Mouse (Mus musculus) forebrain, embryonic 15.5 days (tissue): ENCODE results near the gene Cdc42ep4. TPM values are rescaled to one million over a fixed set of nuclear protein-coding genes. Genes with fewer than 3 reads are reported as not detected.

Source experiments
- ATAC-seq: fragments of 200-750 bp; cut with Nextera tagmentation; replicated peaks from 2 replicates; pipeline ENCODE4 v1.8.0; 2017; ENCODE audit warnings: mild to moderate bottlenecking, moderate TSS enrichment, moderate library complexity
- H3K27ac ChIP-seq: fragments of 300-500 bp; sonication (generic); replicated peaks from 2 replicates; pipeline ENCODE4 v1.5.1; 2015; ENCODE audit warnings: mild to moderate bottlenecking, inconsistent platforms
- H3K27me3 ChIP-seq: fragments of 300-500 bp; sonication (generic); 2 replicates; pipeline ENCODE4 v1.6.1; 2015; ENCODE audit warnings: inconsistent platforms
- H3K36me3 ChIP-seq: fragments of 300-500 bp; sonication (generic); 2 replicates; pipeline ENCODE4 v1.6.1; 2015; ENCODE audit warnings: mild to moderate bottlenecking, inconsistent platforms
- H3K4me1 ChIP-seq: fragments of 300-500 bp; sonication (generic); 2 replicates; pipeline ENCODE4 v1.6.1; 2015; ENCODE audit warnings: inconsistent platforms
- H3K4me2 ChIP-seq: fragments of 300-500 bp; sonication (generic); replicated peaks from 2 replicates; pipeline ENCODE4 v1.6.1; 2015; ENCODE audit warnings: mild to moderate bottlenecking, inconsistent platforms
- H3K4me3 ChIP-seq: fragments of 300-500 bp; sonication (generic); 2 replicates; pipeline ENCODE4 v1.5.1; 2015; ENCODE audit warnings: mild to moderate bottlenecking, inconsistent platforms
- H3K9ac ChIP-seq: fragments of 300-500 bp; sonication (generic); replicated peaks from 2 replicates; pipeline ENCODE4 v1.6.1; 2015; ENCODE audit warnings: mild to moderate bottlenecking, inconsistent platforms
- H3K9me3 ChIP-seq: fragments of 300-500 bp; sonication (generic); 2 replicates; pipeline ENCODE4 v1.6.1; 2016; ENCODE audit warnings: inconsistent platforms
- WGBS: fragments of 180-500 bp; shearing (Covaris S2); methylation state at CpG from one replicate; pipeline ENCODE4 v1.1.7; 2015; ENCODE audit warnings: mixed read lengths; 5-methylcytosine and 5-hydroxymethylcytosine counted together
- polyA plus RNA-seq: library from polyadenylated mRNA; unstranded; fragments of >200 nt; fragmentation: Nextera tagmentation; extraction: Ambion mirVana; gene quantifications from 2 replicates; pipeline ENCODE4 v1.2.1, GENCODE M21; 2015

Gene Cdc42ep4
- polyA plus RNA-seq, 1 experiment from 2014 or later = 97.2 TPM

DNA sequence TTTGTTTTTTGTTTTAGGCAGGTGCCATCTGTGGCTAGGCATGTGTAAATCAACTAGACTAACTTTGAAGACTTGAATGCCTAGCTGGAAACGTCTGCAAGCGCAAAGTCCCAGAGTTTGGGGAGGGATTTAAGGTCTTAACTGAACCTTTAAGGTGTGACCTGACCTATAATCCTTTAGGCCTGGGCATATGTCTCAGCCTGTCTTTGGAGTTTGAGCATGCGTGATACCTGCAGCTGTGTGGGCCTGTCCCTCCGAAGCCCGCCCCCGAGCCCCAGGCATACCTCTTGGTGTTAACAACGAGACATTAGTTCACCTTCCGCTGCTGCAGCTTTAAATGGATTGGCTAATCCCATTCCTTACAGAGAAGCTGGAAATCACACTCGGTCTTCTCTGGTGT lies 3.2 kb upstream of the Cdc42ep4 start:
- H3K27ac ChIP-seq = no peak overlapping the region
- ATAC-seq = no peak
- 35% methylated on average over 9 of the region's 9 CpGs for WGBS
- no peak overlapping the region for H3K9ac ChIP-seq
- H3K9me3 ChIP-seq = no peaks in the 10 kb centered on the region
- no peak overlapping the region for H3K4me2 ChIP-seq
- H3K4me1 ChIP-seq = peaks cover 13% of the 10 kb centered on the region
- H3K36me3 ChIP-seq = no peaks in the 10 kb centered on the region
- H3K27me3 ChIP-seq = no peaks in the 10 kb centered on the region
- no peak overlapping the region for H3K4me3 ChIP-seq

- Histone ChIP-seq H3K4me3 (no peak overlapping the region), H3K27me3 (no peaks in the 10 kb centered on the region), H3K4me1 (peaks cover 33% of the 10 kb centered on the region), H3K9ac (no peak overlapping the region), H3K4me2 (0 out of 2 replicates have a peak overlapping the region, but pooled peaks have one; percentile 81), H3K9me3 (no peaks in the 10 kb centered on the region), H3K27ac (no peak overlapping the region), H3K36me3 (no peaks in the 10 kb centered on the region)
- 95% methylated on average over 10 of the region's 10 CpGs for WGBS
- no peak for ATAC-seq
Measured at GRCm38 (mm10) chr11:113752685-113753430, 1.2 kb upstream of the Cdc42ep4 start.

GRCm38 (mm10) chr11:113752158-113752661 lies 529 bp upstream of the Cdc42ep4 start:
- no peaks in the 10 kb centered on the region for H3K36me3 ChIP-seq
- peak overlapping the region; percentile 98 for H3K9ac ChIP-seq
- H3K27ac ChIP-seq = peak overlapping the region; percentile 97
- peaks cover 39% of the 10 kb centered on the region for H3K4me1 ChIP-seq
- peak overlapping the region; percentile 78 for H3K4me3 ChIP-seq
- peak overlapping the region; percentile 81 for H3K4me2 ChIP-seq
- no peaks in the 10 kb centered on the region for H3K9me3 ChIP-seq
- no peaks in the 10 kb centered on the region for H3K27me3 ChIP-seq
- ATAC-seq = peak; percentile 4; the same call in 1 of the 2 replicates
- WGBS = 24% methylated on average over 15 of the region's 15 CpGs

DNA sequence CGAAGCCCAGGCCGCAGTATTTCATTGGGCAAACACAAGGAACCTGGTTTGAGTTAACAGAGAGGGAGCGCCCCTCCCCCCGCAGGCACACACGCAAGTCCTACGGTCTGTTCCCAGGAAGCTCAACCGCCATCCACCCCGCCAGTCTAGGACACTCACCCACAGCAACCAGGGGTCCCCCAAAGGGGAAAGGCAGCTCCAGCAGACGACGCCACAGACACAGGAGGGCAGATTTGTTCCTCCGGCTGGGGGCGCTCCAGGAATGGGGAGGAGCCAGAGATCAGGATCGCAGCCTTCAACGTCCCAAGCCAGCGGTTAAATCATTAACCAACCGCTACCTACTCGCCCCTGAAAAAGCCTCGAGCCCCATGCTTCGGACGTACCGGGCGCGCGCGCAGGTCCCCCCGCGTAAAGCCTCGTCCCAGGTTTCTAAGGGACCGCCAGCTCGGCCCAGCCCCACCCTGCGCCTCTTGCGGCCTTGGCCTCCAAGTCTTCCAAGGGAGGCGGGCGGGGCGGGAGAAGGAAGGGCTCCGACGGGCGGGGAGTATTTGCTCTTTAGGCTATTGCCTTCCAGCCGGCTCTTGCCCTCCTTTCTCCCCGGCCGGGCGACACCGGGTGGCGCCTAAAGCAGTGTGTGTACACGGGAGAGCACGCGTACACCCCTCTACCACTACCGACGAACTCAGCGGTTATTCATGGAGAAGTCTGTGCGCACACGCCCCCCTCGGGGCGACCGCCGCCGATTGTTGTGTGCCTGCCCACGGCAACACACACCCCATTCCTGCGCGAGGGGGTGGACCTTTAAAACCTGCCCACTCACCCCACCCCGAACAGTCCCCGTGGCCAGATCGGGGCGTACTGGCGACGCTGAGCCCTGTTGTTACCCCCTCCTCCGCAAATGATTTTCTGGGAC lies 854 bp downstream of the Cdc42ep4 start:
- WGBS = under 1% methylated on average over 64 of the region's 67 CpGs
- no peaks in the 10 kb centered on the region for H3K9me3 ChIP-seq
- peaks cover 45% of the 10 kb centered on the region for H3K4me1 ChIP-seq
- peak overlapping the region; percentile 98 for H3K9ac ChIP-seq
- peak overlapping the region; percentile 78 for H3K4me3 ChIP-seq
- ATAC-seq = peak; percentile 56
- H3K27ac ChIP-seq = peak overlapping the region; percentile 97
- H3K27me3 ChIP-seq = no peaks in the 10 kb centered on the region
- H3K36me3 ChIP-seq = no peaks in the 10 kb centered on the region
- peak overlapping the region; percentile 81 for H3K4me2 ChIP-seq

- no peak for ATAC-seq
- peaks cover 49% of the 10 kb centered on the region for H3K4me1 ChIP-seq
- no peaks in the 10 kb centered on the region for H3K27me3 ChIP-seq
- peak overlapping the region; percentile 98 for H3K9ac ChIP-seq
- no peaks in the 10 kb centered on the region for H3K36me3 ChIP-seq
- H3K27ac ChIP-seq = peak overlapping the region; percentile 97
- peak overlapping the region; percentile 78 for H3K4me3 ChIP-seq
- H3K9me3 ChIP-seq = no peaks in the 10 kb centered on the region
- under 1% methylated on average over 9 of the region's 9 CpGs for WGBS
- peak overlapping the region; percentile 81 for H3K4me2 ChIP-seq
Measured at GRCm38 (mm10) chr11:113749749-113750351, 1.8 kb downstream of the Cdc42ep4 start.

GRCm38 (mm10) chr11:113748797-113749521 lies 2.7 kb downstream of the Cdc42ep4 start:
- Histone ChIP-seq H3K4me3 (peak overlapping the region; percentile 78), H3K9ac (peak overlapping the region; percentile 98), H3K27ac (peak overlapping the region; percentile 97), H3K4me1 (peaks cover 49% of the 10 kb centered on the region), H3K36me3 (no peaks in the 10 kb centered on the region), H3K4me2 (peak overlapping the region; percentile 81), H3K27me3 (no peaks in the 10 kb centered on the region), H3K9me3 (no peaks in the 10 kb centered on the region)
- WGBS = 9% methylated on average over 21 of the region's 21 CpGs
- no peak for ATAC-seq

DNA sequence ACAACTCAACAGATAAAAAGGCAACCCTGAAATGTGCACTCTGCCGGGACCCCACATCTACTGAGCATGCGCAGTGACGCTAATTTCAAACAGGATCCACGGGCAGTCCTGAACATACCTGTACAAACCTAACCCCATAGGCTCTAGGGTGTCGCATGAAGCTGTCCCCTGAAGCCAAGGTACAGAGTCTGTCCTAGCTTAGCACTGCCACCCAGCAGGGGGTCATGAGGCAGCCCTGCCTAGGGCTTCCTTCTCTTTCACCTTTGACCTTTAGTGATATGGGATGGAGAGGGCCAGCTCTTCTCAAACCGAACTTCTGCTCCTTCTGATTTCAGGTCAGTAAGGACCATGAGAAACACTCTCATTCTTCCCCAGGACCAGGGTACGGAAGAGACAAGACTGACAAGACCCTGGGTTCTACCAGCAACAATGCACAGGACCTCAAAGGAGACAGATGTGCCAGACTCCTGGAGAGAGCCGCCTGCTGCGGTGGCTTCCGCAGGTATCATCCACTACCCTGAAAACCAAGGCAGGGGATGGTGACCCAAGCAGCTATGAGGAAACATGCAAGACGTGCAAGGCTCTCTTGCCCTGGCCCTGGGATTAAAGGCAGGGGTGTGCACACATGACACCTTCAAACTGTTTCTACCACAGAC lies 3.8 kb downstream of the Cdc42ep4 start:
- no peak for ATAC-seq

GRCm38 (mm10) chr11:113747056-113747455 lies 4.6 kb downstream of the Cdc42ep4 start:
- Histone ChIP-seq H3K36me3 (peaks cover 9% of the 10 kb centered on the region), H3K27ac (no peak overlapping the region), H3K9ac (no peak overlapping the region), H3K4me2 (no peak overlapping the region; the same call in 1 of the 2 replicates), H3K27me3 (no peaks in the 10 kb centered on the region), H3K4me3 (no peak overlapping the region), H3K9me3 (no peaks in the 10 kb centered on the region), H3K4me1 (peaks cover 44% of the 10 kb centered on the region)
- no peak for ATAC-seq
- 82% methylated on average over 16 of the region's 16 CpGs for WGBS

More for the DNA sequence above, 3.8 kb downstream of the Cdc42ep4 start:
- Histone ChIP-seq H3K4me1 (peaks cover 49% of the 10 kb centered on the region), H3K4me3 (no peak overlapping the region), H3K36me3 (peaks cover 7% of the 10 kb centered on the region), H3K27me3 (no peaks in the 10 kb centered on the region), H3K4me2 (0 out of 2 replicates have a peak overlapping the region, but pooled peaks have one; percentile 81), H3K27ac (no peak overlapping the region), H3K9me3 (no peaks in the 10 kb centered on the region), H3K9ac (no peak overlapping the region)
- WGBS = 86% methylated on average over 11 of the region's 11 CpGs

GRCm38 (mm10) chr11:113745961-113746360 lies 5.7 kb downstream of the Cdc42ep4 start:
- H3K9me3 ChIP-seq = no peaks in the 10 kb centered on the region
- no peak for ATAC-seq
- H3K4me2 ChIP-seq = no peak overlapping the region
- no peak overlapping the region for H3K9ac ChIP-seq
- WGBS = 84% methylated on average over 4 of the region's 4 CpGs
- peaks cover 9% of the 10 kb centered on the region for H3K36me3 ChIP-seq
- no peaks in the 10 kb centered on the region for H3K27me3 ChIP-seq
- peaks cover 41% of the 10 kb centered on the region for H3K4me1 ChIP-seq
- H3K27ac ChIP-seq = no peak overlapping the region
- no peak overlapping the region for H3K4me3 ChIP-seq

DNA sequence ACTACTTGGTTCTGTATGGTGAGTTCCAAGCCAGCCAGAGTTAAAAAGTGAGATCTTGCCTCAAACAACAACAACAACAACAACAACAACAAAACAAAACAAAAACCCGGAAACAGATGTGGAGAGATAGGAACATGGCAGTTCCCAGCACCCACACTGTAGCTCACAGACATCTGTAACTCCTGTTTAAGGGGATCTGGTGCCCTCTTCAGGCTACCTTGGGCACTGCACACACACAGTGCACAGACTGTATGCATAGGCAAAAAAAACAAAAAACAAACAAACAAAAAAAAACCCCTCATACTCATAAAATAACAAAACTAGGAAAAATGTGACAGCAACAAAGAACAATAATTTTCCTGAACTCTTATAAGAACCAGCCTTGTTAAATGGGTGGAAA lies 8.7 kb downstream of the Cdc42ep4 start:
- Histone ChIP-seq H3K27me3 (no peaks in the 10 kb centered on the region), H3K27ac (no peak overlapping the region), H3K4me1 (peaks cover 35% of the 10 kb centered on the region), H3K4me2 (no peak overlapping the region), H3K36me3 (peaks cover 13% of the 10 kb centered on the region), H3K9me3 (no peaks in the 10 kb centered on the region), H3K9ac (no peak overlapping the region), H3K4me3 (no peak overlapping the region)
- no peak for ATAC-seq
- WGBS = 86% methylated on average over 1 of the region's 1 CpGs

- H3K27ac ChIP-seq = no peak overlapping the region
- no peaks in the 10 kb centered on the region for H3K9me3 ChIP-seq
- H3K36me3 ChIP-seq = peaks cover 13% of the 10 kb centered on the region
- no peak overlapping the region for H3K4me2 ChIP-seq
- ATAC-seq = no peak
- H3K4me1 ChIP-seq = peaks cover 28% of the 10 kb centered on the region
- 92% methylated on average over 7 of the region's 7 CpGs for WGBS
- H3K27me3 ChIP-seq = no peaks in the 10 kb centered on the region
- no peak overlapping the region for H3K4me3 ChIP-seq
- no peak overlapping the region for H3K9ac ChIP-seq
Measured at GRCm38 (mm10) chr11:113740100-113740499, 11.6 kb downstream of the Cdc42ep4 start.
